Mouse (Mus musculus) lung, embryonic 15.5 days (tissue): Measurements from ENCODE around the gene Taf8. TPM values are rescaled to one million over a fixed set of nuclear protein-coding genes. Genes with fewer than 3 reads are reported as not detected.

Experiments
- ATAC-seq: fragments of 200-750 bp; cut with Nextera tagmentation; 2 replicates; pipeline ENCODE4 v1.8.0; 2017; ENCODE audit warnings: moderate number of reproducible peaks, borderline replicate concordance; ENCODE audit not compliant: low FRiP score, low TSS enrichment; ENCODE audit errors: extremely low read depth
- H3K27ac ChIP-seq: fragments of 300-500 bp; sonication (generic); 2 replicates; pipeline ENCODE4 v1.5.1; 2015; ENCODE audit warnings: moderate library complexity, mild to moderate bottlenecking, inconsistent platforms
- H3K27me3 ChIP-seq: fragments of 300-500 bp; sonication (generic); 2 replicates; pipeline ENCODE4 v1.6.1; 2015; ENCODE audit warnings: inconsistent platforms
- H3K36me3 ChIP-seq: fragments of 300-500 bp; sonication (generic); 2 replicates; pipeline ENCODE4 v1.6.1; 2015; ENCODE audit warnings: inconsistent platforms
- H3K4me1 ChIP-seq: fragments of 300-500 bp; sonication (generic); 2 replicates; pipeline ENCODE4 v1.6.1; 2015; ENCODE audit warnings: inconsistent platforms
- H3K4me2 ChIP-seq: fragments of 300-500 bp; sonication (generic); 2 replicates; pipeline ENCODE4 v1.6.1; 2015; ENCODE audit warnings: inconsistent platforms, mild to moderate bottlenecking, moderate library complexity
- H3K4me3 ChIP-seq: fragments of 300-500 bp; sonication (generic); 2 replicates; pipeline ENCODE4 v1.5.1; 2015; ENCODE audit warnings: mild to moderate bottlenecking, inconsistent platforms
- H3K9ac ChIP-seq: fragments of 300-500 bp; sonication (generic); 2 replicates; pipeline ENCODE4 v1.6.1; 2015; ENCODE audit warnings: inconsistent platforms
- H3K9me3 ChIP-seq: fragments of 300-500 bp; sonication (generic); 2 replicates; pipeline ENCODE4 v1.6.1; 2016; ENCODE audit warnings: inconsistent platforms
- WGBS: fragments of 180-500 bp; shearing (Covaris S2); methylation state at CpG from one replicate; pipeline ENCODE4 v1.1.7; 2015; 5-methylcytosine and 5-hydroxymethylcytosine counted together
- polyA plus RNA-seq: library from polyadenylated mRNA; unstranded; fragments of >200 nt; fragmentation: Nextera tagmentation; extraction: Ambion mirVana; gene quantifications from 2 replicates; pipeline ENCODE4 v1.2.1, GENCODE M21; 2015

The Taf8 gene
- polyA plus RNA-seq: 25.6 and 32.3 TPM in 2 replicates

DNA sequence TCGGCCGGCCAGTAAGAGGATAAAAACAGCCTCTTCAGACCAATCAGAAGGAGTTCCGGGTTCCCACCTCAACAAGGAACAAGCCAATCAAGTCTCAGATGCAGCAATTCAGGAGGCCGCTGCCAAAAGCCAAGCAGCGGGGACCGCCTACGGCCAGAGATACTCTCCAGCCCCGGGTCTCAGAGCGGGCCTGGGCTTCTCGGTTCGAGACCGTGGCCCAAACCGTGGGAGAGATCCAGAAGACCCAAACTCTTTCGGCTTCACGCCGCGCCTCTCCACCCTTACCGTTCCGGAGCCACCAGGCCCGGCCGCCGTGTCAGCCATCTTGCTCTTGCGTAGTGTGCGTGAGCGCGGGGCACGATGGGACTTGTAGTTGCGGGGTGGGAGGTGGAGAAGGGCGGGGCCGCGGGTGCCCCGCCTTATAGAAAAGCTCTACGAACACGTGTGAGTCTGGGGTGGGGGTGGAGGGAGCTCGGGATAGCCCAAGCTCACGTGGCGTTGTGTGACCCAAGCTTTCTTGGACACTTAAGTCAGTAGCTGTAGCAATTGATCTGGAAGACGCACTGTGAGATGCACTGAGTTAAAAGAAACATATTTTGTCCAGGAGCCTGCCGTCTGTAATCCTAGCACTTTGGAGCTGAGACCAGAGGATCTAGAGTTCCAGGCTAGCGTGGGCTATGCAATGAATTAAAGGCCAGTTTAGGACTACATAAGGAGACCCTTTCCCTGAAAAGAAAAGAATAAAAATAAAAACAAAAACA lies at the start of gene Taf8:
Gene Taf8 (minus strand): TSS at position 347 of the 761 bp plus-strand sequence.
- Histone ChIP-seq H3K4me1 (peaks cover 27% of the 10 kb centered on the region), H3K27ac (peak within 1 kb of the TSS; percentile 85), H3K4me2 (peak within 1 kb of the TSS; percentile 76), H3K36me3 (peaks cover 25% of the 10 kb centered on the region), H3K27me3 (no peaks in the 10 kb centered on the region), H3K9ac (peak within 1 kb of the TSS; percentile 67), H3K9me3 (no peaks in the 10 kb centered on the region), H3K4me3 (peak within 1 kb of the TSS; percentile 72)
- 2% methylated on average over 40 of the region's 40 CpGs for WGBS
- ATAC-seq: peak; percentile 93

DNA sequence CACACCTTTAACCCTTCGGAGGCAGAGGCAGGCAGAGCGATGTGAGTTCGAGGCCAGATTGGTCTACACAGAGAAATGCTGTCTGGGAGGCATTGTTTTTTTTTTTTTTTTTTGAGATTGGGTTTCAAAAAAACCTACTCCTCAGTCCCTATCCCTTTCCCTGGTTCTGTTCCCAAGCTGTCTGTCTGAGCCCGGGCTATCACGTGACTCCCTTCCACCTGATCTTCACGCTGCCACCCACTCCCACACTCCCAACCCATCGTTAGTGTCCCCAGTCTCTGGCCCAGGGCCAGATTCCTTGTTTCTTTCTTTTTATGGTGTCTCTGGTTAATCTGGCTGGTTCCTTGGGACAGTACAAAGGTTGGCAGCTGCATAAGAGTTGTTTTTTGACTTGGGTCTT lies 49.0 kb upstream of the Taf8 start:
- no peaks in the 10 kb centered on the region for H3K4me1 ChIP-seq
- no peak overlapping the region for H3K4me3 ChIP-seq
- H3K9ac ChIP-seq: no peak overlapping the region
- H3K27me3 ChIP-seq: no peaks in the 10 kb centered on the region
- no peaks in the 10 kb centered on the region for H3K9me3 ChIP-seq
- H3K36me3 ChIP-seq: no peaks in the 10 kb centered on the region
- no peak overlapping the region for H3K4me2 ChIP-seq
- no peak for ATAC-seq
- H3K27ac ChIP-seq: no peak overlapping the region
- WGBS: 70% methylated on average over 7 of the region's 7 CpGs

GRCm38 (mm10) chr17:47545861-47546331 lies 43.8 kb upstream of the Taf8 start:
- Histone ChIP-seq H3K27me3 (no peaks in the 10 kb centered on the region), H3K9ac (peak overlapping the region; percentile 25; the same call in 1 of the 2 replicates), H3K4me2 (peak overlapping the region; percentile 46), H3K27ac (peak overlapping the region; percentile 15; the same call in 1 of the 2 replicates), H3K36me3 (no peaks in the 10 kb centered on the region), H3K9me3 (no peaks in the 10 kb centered on the region), H3K4me3 (no peak overlapping the region), H3K4me1 (0 out of 2 replicates have a peak, but pooled peaks cover 6% of the 10 kb centered on the region)
- ATAC-seq: no peak
- 59% methylated on average over 17 of the region's 17 CpGs for WGBS

DNA sequence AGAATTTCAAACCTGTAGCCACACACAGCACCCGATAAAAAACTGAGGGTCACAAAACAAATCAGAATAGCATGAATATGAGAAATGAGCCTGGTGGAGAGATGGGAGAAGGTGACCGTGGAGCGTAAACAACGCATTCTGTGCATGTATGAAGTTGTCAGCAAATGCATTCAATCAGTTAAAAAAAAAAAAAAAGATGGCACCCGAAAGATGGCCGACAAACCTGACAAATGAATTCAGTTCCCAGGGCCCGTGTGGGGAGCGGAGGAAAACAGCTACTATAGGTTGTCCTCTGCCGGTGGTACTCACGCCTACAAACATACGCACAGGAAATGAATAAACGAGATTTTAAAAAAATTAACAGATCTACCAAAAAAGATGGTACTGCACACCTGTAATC lies 43.1 kb upstream of the Taf8 start:
- no peaks in the 10 kb centered on the region for H3K36me3 ChIP-seq
- no peak overlapping the region for H3K27ac ChIP-seq
- no peaks in the 10 kb centered on the region for H3K27me3 ChIP-seq
- WGBS: 82% methylated on average over 12 of the region's 12 CpGs
- 0 out of 2 replicates have a peak, but pooled peaks cover 6% of the 10 kb centered on the region for H3K4me1 ChIP-seq
- no peak overlapping the region for H3K4me2 ChIP-seq
- H3K4me3 ChIP-seq: no peak overlapping the region
- no peaks in the 10 kb centered on the region for H3K9me3 ChIP-seq
- no peak for ATAC-seq
- H3K9ac ChIP-seq: no peak overlapping the region

DNA sequence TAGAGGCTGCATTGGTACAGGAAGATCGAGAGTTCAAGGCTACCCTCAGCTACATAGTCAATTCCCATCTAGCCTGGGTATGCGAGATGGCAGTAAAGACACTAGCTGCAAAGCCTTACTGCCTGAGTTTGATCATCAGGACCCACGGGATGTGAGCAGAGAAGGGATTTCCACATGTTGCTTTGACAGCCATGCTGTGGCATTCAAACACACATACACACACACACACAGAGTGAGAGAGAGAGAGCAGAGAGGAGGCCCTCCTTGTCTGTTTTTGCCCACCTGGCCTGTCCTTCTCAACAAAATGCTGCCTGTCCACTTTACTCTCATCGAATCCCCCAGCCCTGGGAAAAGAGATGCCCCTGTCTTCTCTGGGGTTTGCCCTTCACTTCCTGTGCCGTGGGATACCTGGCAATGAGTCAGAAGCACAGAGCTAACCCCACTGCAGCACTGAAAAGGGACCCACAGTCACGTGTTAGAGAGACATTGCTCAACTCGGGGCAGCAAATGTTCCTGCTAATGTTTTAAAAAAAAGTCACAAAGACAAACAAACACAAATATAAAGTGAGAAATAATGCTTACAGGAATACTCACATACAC lies 41.1 kb upstream of the Taf8 start:
- Histone ChIP-seq H3K27me3 (no peaks in the 10 kb centered on the region), H3K9me3 (no peaks in the 10 kb centered on the region), H3K27ac (peak overlapping the region; percentile 24; the same call in 1 of the 2 replicates), H3K4me1 (0 out of 2 replicates have a peak, but pooled peaks cover 6% of the 10 kb centered on the region), H3K36me3 (no peaks in the 10 kb centered on the region), H3K4me3 (no peak overlapping the region), H3K9ac (no peak overlapping the region), H3K4me2 (no peak overlapping the region)
- WGBS: 57% methylated on average over 7 of the region's 7 CpGs
- no peak for ATAC-seq

DNA sequence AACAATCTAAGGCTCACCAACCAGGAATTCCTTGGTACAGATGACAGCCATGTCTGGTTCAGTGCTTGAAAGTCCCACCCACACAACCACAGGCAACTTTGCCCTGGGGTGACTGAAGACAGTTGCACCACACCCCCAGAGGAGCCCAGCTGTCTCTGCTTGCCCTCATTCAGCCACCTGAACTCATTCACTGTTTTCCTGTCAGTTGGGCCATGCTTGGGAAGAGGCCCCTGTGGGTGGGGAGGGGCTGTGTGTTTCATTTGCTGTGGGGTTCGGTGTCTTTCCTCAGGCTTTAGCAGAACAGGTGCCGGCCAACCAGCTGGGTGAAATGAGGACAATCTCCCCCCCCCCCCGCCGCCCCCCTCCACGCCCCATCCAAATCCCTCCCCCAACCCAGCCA lies 40.0 kb upstream of the Taf8 start:
- Histone ChIP-seq H3K27ac (no peak overlapping the region), H3K4me3 (no peak overlapping the region), H3K4me2 (no peak overlapping the region), H3K9me3 (no peaks in the 10 kb centered on the region), H3K27me3 (no peaks in the 10 kb centered on the region), H3K4me1 (0 out of 2 replicates have a peak, but pooled peaks cover 6% of the 10 kb centered on the region), H3K9ac (no peak overlapping the region), H3K36me3 (no peaks in the 10 kb centered on the region)
- 64% methylated on average over 4 of the region's 5 CpGs for WGBS
- no peak for ATAC-seq

- Histone ChIP-seq H3K27ac (no peak overlapping the region), H3K9me3 (no peaks in the 10 kb centered on the region), H3K4me3 (no peak overlapping the region), H3K4me1 (0 out of 2 replicates have a peak, but pooled peaks cover 6% of the 10 kb centered on the region), H3K9ac (no peak overlapping the region), H3K36me3 (no peaks in the 10 kb centered on the region), H3K4me2 (no peak overlapping the region), H3K27me3 (no peaks in the 10 kb centered on the region)
- no peak for ATAC-seq
- WGBS: 90% methylated on average over 4 of the region's 4 CpGs
Measured at GRCm38 (mm10) chr17:47539128-47539527, 37.0 kb upstream of the Taf8 start.

DNA sequence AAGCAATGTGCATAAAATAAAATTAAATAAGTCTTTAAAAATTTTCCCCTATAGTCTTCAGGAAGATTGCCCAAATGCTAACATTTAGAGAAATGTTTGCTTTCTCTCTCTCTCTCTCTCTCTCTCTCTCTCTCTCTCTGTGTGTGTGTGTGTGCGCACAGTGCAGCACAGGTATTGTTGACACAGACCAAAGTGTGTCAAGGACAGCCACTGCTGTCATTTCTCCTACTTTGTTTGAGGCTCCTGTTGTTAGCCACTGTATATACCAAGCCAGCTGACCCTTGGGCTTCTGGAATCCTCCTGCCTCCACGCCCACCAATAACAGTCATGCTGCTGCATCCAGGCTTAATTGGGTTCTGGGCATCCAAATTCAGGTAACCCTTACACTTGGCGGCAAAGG lies 36.0 kb upstream of the Taf8 start:
- no peak for ATAC-seq
- Histone ChIP-seq H3K9ac (no peak overlapping the region), H3K27ac (no peak overlapping the region), H3K4me3 (no peak overlapping the region), H3K9me3 (no peaks in the 10 kb centered on the region), H3K4me1 (0 out of 2 replicates have a peak, but pooled peaks cover 3% of the 10 kb centered on the region), H3K4me2 (no peak overlapping the region), H3K27me3 (no peaks in the 10 kb centered on the region), H3K36me3 (no peaks in the 10 kb centered on the region)
- 66% methylated on average over 3 of the region's 3 CpGs for WGBS

GRCm38 (mm10) chr17:47535812-47536236 lies 33.7 kb upstream of the Taf8 start:
- peak; percentile 50; the same call in 1 of the 2 replicates for ATAC-seq
- Histone ChIP-seq H3K4me3 (no peak overlapping the region), H3K27ac (no peak overlapping the region)

GRCm38 (mm10) chr17:47533691-47534090 lies 31.6 kb upstream of the Taf8 start:
- 95% methylated on average over 13 of the region's 13 CpGs for WGBS
- Histone ChIP-seq H3K27ac (no peak overlapping the region), H3K4me1 (peaks cover 4% of the 10 kb centered on the region)

More at GRCm38 (mm10) chr17:47535812-47536236, 33.7 kb upstream of the Taf8 start:
- Histone ChIP-seq H3K36me3 (no peaks in the 10 kb centered on the region), H3K9ac (no peak overlapping the region), H3K27me3 (no peaks in the 10 kb centered on the region), H3K4me1 (no peaks in the 10 kb centered on the region), H3K9me3 (no peaks in the 10 kb centered on the region), H3K4me2 (no peak overlapping the region)
- WGBS: 58% methylated on average over 9 of the region's 9 CpGs

DNA sequence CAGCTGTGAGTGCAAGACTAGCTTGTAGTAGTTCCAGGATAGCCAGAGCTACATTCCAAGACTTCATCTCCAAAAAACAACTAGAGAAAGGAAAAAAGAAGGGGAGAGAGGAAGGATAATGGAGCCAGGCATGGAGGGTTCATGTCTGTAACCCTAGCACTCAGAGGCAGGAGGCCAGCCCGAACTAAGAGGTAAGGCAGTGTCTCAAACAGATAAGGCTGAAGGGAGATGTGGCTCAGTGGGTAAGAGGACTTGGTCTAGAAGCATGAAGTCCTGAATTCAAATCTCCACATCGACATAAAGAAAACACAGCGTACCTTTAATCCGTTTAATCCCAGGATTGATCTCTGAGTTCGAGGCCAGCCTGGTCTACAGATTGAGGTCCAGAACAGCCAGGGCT lies 30.3 kb upstream of the Taf8 start:
- peaks cover 17% of the 10 kb centered on the region for H3K4me1 ChIP-seq
- WGBS: 86% methylated on average over 5 of the region's 5 CpGs
- H3K4me2 ChIP-seq: no peak overlapping the region
- H3K27me3 ChIP-seq: no peaks in the 10 kb centered on the region
- no peaks in the 10 kb centered on the region for H3K36me3 ChIP-seq
- H3K27ac ChIP-seq: no peak overlapping the region
- no peak overlapping the region for H3K4me3 ChIP-seq
- H3K9me3 ChIP-seq: no peaks in the 10 kb centered on the region
- no peak overlapping the region for H3K9ac ChIP-seq
- ATAC-seq: no peak

More at GRCm38 (mm10) chr17:47533691-47534090, 31.6 kb upstream of the Taf8 start:
- no peaks in the 10 kb centered on the region for H3K27me3 ChIP-seq
- H3K9ac ChIP-seq: no peak overlapping the region
- no peak overlapping the region for H3K4me3 ChIP-seq
- H3K9me3 ChIP-seq: no peaks in the 10 kb centered on the region
- H3K4me2 ChIP-seq: no peak overlapping the region
- no peaks in the 10 kb centered on the region for H3K36me3 ChIP-seq
- no peak for ATAC-seq

DNA sequence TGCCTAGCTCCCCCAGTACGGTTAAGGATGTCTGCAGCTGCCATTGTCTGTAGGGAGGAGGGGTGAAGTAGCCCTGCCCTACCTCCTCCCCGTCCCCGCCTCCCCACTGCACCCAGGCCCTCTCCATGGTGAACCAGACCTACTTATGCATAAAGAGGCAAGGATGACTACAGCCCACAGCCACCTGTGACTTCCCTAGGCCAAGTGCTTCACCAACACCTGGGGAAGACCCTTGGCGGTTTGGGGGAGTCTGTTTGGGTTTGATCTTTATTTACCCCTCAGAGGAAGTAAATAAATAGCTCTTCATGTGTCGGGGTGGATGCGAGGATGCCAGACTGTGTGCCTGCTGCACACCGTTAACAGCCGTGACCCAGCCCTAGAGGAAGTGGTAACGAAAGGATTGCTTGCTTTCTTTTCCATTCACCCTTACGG lies 29.3 kb upstream of the Taf8 start:
- no peak overlapping the region for H3K4me3 ChIP-seq
- H3K36me3 ChIP-seq: no peaks in the 10 kb centered on the region
- no peak overlapping the region for H3K4me2 ChIP-seq
- no peaks in the 10 kb centered on the region for H3K27me3 ChIP-seq
- peaks cover 25% of the 10 kb centered on the region for H3K4me1 ChIP-seq
- no peak for ATAC-seq
- WGBS: 61% methylated on average over 10 of the region's 10 CpGs
- no peaks in the 10 kb centered on the region for H3K9me3 ChIP-seq
- H3K9ac ChIP-seq: no peak overlapping the region
- H3K27ac ChIP-seq: no peak overlapping the region
